Mouse (Mus musculus): ENCODE results near the gene Gm3752.
"Not testable (repeated sequence)": the region's sequence is repeated elsewhere in the genome, so short reads cannot be mapped to it uniquely, and the experiment has no call there.

Gm3752 gene

GRCm38 (mm10) chr14:7483662-7484061 lies at the start of gene Gm3752:
Gene Gm3752, minus strand, starts transcription at chr14:7483762.
- not testable (repeated sequence) for DNase-seq (ENCODE audit: low spot score in 2 of 2)

- not testable (repeated sequence) for DNase-seq (ENCODE audit: low spot score in 2 of 2)
Observed at GRCm38 (mm10) chr14:7488731-7489130, 5.2 kb upstream of the Gm3752 start.

- not testable (repeated sequence) for DNase-seq (ENCODE audit: low spot score in 2 of 2)
Observed at GRCm38 (mm10) chr14:7450817-7451216, 32.7 kb downstream of the Gm3752 start, which contains the start of gene Gm3755. Gene Gm3755, minus strand, starts transcription at chr14:7450917.

- DNase-seq (ENCODE audit: low spot score in 2 of 2) = not testable (repeated sequence)
Observed at GRCm38 (mm10) chr14:7422496-7422895, 61.1 kb downstream of the Gm3752 start.
